Mouse (Mus musculus) frontal cortex, postnatal 10 days (tissue): ENCODE measurements at regions not wholly inside any gene's neighbourhood (a gene's known extent, or its start where the extent isn't known, plus 50 kb on each side); places are given as distances from the start of the nearest gene placed in this dataset.
A peak's percentile ranks its signal among the peaks of the same experiment; 100 is the strongest.

Experiments used
- DNase-seq, 2 experiments: peaks; one replicate each; pipeline ENCODE4 v3.0.0; 2022; ENCODE audit warnings: low spot score in 2 of 2, mixed read lengths in 1 of 2

DNA sequence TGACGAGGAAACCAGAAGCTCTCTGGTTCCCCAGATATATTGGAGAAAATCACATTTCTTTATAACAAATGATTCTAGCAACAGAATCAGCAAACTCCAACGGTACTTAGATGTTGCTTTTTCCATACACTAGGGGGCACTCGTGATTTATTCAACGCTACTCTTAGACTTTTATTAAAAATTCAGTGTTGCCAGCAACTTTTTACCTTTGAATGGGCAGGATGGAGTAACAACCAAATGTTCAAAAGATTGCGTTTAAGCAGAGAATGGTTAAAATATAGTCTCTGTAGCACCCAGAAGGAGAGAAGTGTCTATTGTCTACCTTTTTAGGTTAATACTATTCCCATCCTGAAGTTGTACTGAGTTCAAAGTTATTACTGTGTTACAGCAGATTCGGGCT is 715.4 kb upstream of the Cblb start:
- DNase-seq, result peak in 1 of 2 experiments; percentile 13

- no peak for DNase-seq
Observed at GRCm38 (mm10) chr16:51332262-51332661, 698.8 kb upstream of the Cblb start.

- no peak for DNase-seq
Observed at GRCm38 (mm10) chr16:51334972-51335371, 696.1 kb upstream of the Cblb start.

DNA sequence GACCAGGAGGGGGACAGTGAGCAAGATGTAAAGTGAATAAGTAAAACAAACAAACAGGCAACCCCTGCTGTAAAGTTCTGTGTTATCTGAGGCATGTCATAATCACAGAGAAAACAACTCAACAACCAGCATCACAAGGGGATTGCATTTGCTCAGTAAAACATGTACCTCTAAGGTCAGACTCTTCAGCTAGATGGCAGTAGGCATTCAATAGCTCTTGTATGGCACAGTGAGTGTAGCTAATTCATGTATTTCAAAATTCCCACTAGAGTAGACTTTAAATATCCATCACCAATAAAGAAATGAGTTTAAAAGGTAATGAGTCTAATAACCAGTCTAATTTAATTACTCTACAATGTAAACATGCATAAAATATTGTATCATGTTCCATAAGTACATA is 683.9 kb upstream of the Cblb start:
- no peak for DNase-seq

DNA sequence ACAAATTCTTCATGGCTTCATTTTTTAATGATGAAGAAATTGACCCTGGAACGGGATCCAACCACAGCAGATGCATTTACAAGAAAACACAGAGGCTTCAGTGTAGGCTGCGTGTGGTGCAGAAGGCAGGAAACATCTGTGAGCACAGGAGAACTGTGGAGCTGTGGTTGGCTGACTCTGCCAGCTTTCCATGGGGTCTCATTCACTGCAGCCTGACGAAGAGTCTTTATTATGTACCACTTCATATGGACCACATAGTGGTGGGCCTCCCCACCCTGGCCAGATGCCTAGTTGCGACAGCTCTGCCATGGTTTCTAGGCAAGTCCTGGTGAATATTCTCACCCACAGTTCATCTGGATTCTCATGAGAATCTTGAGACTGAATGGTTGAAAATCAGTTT is 678.9 kb upstream of the Cblb start:
- DNase-seq, result no peak

DNA sequence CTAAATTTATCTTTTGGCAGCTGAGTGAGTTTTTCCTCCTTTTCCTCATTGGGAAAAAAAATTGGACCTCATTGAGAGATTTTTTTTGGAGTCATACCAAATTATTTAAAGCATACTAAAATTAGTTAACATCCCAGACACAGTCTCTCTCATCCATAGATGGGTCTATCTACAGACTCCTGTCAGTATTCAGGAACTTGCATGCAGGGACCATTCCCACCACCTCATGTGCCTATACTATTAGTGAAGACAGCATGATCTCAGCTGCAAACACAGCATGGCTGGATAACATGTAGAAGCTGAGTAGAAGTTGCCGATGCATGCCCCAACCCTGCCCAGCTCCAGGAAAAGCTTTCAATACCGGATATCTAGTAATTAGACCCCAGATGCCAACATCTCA is 677.2 kb upstream of the Cblb start:
- no peak for DNase-seq

- DNase-seq, result no peak
Observed at GRCm38 (mm10) chr16:51370070-51370469, 661.0 kb upstream of the Cblb start.

DNA sequence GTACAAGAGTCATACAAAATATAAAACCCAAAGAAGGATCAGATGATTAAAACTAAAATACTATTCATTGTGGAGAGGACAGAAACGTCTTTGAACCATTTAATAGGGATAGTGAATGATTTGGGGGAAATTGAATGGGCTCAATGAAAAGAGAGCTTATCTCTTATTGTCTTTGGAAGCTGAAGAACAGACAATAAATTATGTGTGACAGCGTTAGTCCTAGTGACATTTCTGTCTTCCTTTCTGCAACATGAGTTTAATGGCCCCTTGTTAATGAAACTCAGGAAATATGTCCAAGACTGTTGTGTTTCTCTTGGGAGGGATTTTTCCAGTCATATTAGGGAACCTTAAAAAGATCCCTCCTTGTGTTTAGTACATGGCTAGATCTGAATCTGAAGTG is 644.6 kb upstream of the Cblb start:
- DNase-seq, result no peak

- no peak for DNase-seq
Observed at GRCm38 (mm10) chr16:51387498-51387897, 643.5 kb upstream of the Cblb start.

- DNase-seq, result no peak
Observed at GRCm38 (mm10) chr16:51393871-51394270, 637.2 kb upstream of the Cblb start.
